Mouse (Mus musculus): ENCODE data around the gene Afmid.
"Not testable (repeated sequence)": the region's sequence is repeated elsewhere in the genome, so short reads cannot be mapped to it uniquely, and the experiment has no call there.

Gene Afmid

DNA sequence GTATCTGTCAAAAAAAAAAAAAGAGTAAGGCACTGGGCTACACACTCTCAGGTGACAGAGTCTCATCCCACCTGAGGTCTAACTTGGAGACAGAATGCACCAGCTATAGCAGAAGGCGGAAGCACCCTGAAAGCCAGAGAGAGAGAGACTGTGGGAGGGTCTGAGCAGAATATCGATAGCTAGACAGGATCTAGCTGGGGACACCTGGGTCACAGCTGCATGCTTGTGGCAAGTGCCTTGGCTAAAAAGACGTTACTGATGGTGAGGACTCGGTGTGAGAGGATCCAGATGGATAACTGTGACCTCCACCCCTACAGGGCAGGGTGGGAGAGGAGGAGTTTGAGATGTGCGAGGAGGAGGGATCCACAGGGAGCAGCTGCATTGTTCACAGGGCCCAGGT lies 28.8 kb upstream of the Afmid start:
- DNase-seq, result no peak

DNA sequence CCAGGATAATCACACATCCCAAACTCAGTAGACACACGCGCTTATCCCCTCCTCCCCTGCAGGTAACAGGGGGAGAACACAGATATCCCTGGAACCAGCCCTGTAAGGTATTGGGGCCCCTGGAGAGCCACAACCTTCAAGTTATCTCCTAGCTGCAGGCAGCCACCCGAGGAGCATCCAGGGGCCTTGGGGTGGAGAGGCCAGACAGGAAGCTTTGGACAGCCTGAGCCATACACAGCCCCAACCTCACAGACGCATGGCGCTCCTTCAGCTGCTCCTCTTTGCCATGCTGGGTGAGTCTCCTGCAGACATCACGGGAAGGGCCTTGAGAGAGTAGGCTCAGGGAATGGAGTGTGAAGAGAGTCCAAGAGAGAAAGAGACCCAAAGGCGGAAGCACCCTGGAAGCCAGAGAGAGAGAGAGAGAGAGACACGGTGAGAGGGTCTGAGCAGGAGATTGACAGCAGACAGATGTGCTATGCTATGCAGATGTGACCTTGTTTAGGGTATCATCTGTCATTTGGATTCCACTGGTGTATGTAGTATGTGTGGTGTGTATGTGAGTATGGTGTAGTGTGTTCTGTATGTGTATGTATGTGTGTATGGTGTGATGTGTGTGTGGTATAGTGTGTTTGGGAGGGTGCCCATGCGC lies 28.1 kb upstream of the Afmid start, which contains the start of gene 6030468B19Rik:
TSS of gene 6030468B19Rik (plus strand) at position 150 of the 649 bp plus-strand sequence.
- DNase-seq, result no peak

DNA sequence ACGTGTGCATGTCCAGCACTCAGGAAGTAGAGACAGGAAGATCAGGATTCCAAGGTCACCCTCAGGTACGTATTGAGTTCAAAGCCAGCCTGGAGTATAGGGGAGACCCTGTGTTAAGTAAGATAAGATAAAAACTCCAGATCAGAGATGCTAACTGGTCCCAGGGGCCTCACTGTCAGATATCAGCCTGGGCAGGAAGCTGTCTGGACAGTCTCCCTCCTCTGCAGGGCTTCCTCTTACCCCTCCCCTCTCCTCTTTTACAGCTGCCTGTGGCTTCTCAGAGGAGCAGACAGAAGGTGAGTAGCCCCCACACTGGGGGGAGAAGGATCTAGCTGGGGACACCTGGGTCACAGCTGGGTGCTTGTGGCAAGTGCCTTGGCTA lies 27.6 kb upstream of the Afmid start:
- peak; percentile 24 for DNase-seq

DNA sequence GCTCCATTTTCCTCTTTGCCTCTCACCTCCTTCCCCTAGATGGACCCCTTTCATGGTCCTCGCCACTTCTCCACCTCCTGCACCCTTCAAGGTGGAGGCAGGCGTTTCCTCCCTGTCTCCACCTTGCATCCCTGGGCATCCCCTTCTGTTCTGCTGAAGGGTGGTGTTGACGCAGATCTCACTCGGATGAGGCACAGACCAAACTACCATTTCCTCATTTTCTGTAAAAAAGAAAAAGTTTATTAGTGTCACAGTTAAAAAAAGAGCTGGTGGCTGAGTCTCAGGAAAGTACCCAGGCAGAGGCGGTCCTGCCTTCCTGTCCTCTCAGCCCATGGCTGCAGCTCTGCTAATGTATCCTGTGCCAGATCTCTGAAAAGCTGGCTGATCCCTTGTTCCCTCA lies 26.6 kb upstream of the Afmid start:
- DNase-seq, result peak; percentile 35

DNA sequence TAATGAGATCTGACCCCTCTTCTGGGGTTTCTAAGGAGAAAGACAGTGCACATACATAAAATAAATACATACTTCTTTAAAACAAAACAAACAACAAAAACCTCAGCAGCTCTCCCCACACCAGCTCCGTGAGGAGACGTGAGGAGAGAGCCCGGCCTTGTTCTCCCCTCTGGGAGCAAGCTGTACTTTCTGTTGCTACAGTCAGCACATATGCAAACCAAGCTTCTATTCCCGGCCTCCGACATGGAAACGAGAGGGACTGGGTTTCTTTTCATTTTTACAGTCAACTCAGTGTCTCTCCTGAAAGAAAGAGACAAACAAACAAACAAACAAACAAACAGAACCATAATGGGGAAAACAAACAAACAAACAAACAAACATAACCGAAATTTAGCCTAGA lies 25.7 kb upstream of the Afmid start:
- DNase-seq, result no peak

DNA sequence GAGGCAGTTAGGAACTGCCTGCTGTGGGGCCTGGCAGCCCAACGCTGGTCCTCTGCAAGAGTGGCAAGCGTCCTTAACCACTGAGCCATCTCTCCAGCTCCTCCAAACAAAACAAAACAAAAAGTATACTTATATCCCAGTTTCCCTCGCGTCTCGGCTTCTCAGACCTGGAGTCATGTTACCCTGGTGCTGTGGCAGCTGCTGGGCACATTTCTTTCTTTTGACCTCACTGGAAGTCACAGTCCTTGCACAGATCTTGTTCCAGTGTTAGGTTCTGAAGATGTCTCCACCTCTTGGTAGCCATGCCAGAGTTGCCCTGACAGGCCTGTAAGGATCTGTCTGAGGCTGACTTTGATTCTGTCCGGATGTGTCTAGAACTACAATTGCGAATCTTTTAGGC lies 24.1 kb upstream of the Afmid start:
- no peak for DNase-seq

DNA sequence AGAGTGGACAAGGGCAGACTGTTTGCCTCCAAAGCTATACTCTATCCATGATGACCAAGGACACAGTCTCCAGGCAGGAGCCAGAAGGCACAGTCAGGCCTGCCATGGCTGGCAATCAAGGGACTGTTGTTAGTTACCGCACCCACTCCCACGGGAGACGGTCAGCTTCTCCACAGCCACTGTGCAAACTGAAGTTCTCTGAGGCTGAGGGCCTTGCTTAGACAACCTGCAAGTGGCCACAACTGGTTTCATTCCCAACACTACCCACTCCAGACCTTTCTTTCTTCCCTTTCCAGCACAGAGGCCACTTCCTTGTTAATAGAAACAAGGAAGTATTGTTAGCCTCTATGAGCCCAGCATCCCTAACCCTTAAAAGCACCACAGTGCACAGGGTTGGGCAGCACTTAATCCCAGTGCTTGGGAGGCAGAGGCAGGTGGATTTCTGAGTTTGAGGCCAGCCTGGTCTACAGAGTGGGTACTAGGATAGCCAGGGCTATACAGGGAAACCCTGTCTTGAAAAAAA lies 22.5 kb upstream of the Afmid start:
- no peak for DNase-seq

DNA sequence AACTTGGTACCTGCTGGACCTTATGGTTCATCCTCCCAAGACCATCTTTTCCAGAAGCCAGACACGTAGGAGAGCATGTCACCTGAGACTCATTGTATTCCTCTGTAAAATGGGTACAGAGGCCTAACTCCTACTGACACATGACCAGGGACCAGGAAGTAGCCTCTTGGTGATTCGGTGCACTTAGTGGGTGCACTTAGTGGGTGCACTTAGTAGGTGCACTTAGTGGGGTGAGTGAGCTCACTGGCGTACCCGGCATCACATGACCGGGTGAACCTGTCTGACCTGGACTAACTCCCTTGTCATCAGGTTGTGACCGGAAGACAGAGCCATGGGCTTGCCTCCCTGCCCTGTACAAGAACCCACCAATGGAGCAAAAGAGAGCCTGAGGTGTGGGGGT lies 18.9 kb upstream of the Afmid start:
- DNase-seq, result no peak

DNA sequence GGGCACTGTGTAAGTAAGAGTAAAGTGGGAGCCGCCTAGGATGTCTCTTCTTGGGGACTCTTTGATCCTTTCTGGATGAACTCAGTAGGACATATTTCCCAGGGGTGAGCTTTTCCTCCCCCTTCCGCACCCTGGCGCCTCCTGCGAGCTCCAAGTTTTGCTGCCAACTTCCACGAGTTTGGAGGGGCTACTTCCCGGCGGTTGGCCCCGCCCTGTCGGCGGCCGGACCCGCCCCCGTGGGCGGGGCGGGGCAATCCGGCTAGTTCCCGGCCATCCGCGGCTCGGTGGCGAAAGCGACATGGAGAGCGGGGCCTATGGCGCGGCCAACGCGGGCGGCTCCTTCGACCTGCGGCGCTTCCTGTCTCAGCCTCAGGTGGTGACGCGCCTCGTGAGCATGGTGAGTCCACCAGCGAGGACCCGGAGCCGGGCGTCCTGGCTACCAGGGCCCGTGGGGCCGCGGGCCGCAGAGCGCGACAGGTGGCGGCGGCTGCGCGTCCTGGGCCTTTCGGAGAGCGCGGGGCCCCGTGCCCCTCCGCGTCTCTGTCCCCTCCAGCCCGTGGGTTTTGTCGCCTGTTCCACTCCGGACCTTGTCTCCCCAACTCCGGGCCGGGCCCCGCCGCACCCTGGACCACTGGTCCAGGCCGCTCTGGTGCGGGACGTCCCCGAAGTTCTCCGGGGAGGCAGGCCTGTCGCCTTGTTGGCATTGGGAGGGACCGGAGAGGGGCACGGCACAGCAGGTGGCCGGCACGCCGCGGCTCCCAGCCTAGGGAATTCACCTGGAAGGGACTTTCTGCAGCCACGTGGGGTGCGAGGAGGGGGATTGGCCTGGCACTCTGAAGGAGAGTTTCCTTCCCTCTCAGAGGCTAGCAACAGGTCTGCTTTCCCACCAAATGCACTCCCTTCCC lies 16.1 kb upstream of the Afmid start, which contains the start of the genes Gm20708 and Syngr2:
TSS of gene Gm20708 (plus strand) at position 262 of the 905 bp plus-strand sequence.
TSS of gene Syngr2 (plus strand) at position 262 of the 905 bp plus-strand sequence.
- peak; percentile 89 for DNase-seq

DNA sequence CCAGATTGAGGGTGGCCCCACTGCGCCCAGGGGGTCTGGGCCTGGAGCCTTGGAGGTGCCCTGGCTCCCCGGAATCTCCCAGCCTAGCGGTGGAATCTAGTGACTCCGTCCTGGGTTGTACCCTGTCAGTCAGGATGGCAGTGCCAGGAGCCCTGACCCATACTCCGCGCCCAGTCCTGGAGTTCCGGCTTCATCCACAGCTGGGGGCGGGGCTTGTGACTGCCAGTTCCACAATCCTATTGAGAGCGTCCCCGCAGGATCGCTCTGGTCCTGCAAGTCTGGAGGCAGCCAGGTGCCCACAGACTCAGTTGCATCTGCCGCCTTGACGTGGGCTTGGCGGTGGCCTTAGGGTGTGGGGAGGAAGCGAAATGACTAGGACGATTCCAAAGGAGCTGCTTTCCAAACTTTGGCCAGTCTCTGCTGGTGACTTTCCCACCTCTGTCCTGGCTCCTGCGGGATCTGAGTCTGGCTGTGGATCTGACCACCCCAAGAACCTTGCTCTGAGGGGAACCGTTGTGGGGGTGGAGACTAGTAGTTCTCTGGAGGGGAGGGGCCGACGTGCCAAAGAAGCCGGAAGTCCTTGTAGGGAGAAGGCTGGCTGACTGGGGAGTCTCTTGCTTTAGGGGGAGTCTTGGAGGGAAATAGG lies 15.2 kb upstream of the Afmid start:
- DNase-seq, result peak; percentile 94

DNA sequence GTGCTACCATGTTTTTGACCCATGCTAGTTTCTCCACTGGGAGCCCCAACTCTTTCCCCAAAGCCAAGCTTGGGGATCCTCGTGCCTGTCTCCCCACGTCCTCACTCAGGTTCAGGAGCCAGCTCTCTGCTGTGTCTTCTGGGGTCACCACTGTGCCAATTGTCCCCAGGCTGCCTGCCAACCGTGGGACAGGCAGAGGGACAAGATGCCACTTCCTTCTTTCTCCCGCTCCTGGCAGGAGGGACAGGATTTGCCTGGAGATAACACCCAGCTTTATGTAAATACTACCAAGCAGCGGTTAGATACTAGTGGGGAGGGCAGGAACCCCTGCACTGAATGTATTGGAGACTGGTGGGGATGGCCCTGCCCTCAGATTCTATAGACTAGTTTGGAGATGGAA lies 11.9 kb upstream of the Afmid start:
- DNase-seq, result no peak

DNA sequence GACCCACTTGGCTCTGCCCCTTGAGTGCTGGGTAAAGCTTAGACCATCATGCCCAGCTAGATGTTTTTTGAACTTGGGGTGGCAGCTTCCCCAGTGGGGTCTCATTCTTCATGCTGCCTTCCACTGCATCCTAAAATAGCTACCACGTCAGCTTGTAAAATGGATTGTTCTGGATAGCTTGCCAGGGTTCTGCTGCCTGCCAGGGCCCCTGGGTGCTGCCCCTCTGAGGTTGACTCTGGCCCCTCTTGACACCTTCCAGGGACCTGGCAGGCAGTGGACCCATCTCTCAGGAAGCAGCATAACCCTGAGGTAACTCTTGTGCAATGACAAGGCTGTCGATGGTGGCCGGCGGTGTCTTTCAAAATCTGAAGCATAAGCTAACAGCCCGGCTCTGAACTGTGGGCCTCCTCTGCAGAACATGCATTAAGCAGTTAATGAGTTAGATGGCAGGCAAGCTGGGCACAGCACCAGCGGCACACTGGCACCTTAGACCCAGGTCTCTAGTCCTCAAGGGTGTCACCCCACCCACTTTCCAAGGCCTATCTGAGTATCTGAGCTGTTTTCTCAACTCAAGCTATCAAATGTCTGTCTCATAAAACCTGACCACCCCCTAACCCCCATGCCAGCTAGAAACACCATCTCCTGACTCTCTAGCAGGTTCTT lies 10.9 kb upstream of the Afmid start:
- no peak for DNase-seq

DNA sequence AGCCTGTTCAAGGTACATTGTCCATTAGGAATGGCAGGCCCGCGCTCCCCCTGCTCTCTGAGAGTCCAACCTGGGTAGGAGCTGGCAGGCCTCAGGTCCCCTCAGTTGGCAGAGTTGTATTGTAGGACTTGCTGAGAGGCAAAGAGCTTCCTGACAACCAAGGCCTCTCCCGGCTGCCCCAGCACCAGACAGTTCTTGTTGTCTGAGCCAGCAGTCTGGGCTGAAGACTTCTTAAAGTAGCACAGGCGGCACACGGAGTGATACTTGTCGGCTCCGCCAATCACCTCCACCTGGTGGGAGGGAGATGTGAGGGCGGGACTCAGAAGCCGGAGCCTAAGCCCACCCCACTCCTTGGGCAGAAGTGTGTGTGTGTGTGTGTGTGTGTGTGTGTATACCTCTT lies 9.9 kb upstream of the Afmid start:
- not testable (repeated sequence) for DNase-seq

DNA sequence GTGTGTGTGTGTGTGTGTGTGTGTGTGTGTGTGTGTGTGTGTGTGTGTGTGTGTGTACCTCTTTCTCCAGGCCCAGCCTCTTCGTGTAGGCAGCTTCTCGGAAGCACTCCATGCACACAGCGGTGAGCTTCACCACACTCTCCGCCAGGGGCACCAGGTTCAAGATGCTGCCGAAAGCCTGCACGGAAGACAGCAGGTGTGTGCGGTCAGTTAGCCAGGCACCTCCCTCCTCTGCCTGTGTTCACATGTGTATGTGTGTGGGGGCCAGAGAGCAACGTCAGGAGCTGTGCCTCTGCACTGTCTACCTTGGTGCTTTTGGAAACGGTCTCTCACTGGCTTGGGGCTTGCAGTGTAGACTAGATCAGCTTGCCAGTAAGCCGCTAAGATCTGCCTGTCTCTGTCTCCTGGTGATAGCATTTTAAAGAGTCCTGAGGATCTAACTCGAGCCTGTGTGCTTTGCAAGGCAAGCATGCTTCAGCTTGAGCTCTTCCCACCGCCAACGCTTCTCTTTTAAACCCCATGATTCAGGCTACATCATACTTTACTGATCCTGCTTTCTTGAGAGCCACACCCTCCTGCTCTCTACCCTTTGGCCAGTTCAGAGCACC lies 9.2 kb upstream of the Afmid start:
- DNase-seq, result no peak

DNA sequence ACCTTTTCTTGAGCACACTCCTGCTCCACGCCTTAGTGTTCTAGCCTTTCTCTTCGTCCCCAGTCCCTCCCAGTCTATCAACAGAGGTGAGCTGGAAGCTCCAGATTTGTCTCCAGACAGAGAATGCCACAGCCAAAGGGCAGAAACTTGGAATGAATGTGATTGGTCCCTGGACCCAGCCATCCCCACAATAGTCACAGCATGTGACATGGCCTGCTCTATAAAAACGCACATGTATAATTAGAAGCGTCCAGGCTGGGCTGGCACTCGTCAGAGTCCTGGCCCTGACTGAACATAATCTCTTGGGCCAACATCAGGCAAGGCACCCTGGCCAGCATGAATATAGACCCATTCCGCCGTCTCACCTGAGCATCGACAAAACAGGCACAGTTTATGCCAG lies 6.6 kb upstream of the Afmid start:
- no peak for DNase-seq

DNA sequence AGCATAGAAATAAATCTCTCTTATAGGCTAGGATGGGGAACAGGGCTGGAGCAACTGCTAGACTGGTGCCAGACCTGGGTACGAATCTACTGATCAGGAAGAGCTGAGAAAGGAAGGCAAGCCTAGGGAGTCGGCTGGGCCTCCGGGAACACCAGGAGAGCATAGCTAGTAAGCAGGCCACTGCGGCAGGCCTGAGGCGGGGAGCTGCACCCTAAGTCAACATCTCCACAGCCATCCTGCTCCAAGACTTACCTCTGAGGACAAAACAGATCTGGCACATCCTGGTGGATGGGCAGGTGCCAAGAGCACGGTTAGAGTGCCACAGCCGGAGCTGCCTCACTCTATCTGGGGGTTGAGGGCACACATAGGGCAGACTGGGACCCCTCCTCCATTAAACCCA lies 5.6 kb upstream of the Afmid start:
- DNase-seq, result no peak

DNA sequence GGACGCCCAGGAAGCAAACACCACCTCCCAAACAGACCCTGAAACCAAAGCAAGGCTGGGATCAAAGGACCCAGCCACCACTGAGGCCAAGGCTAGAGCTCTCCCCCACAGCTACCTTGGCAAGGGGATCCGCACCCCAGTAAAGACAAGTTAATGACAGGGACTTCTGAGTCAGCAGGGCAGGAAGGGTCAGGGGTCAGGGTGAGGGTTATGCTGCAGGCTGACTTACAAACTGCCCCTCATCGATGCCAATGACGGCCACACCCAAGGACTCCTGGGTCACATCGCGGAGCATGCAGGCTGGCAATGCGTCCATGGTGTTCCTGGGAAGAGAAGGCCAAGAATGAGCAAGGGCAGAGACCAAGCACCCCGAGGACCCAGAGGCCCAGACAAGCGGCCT lies 3.9 kb upstream of the Afmid start:
- no peak for DNase-seq

DNA sequence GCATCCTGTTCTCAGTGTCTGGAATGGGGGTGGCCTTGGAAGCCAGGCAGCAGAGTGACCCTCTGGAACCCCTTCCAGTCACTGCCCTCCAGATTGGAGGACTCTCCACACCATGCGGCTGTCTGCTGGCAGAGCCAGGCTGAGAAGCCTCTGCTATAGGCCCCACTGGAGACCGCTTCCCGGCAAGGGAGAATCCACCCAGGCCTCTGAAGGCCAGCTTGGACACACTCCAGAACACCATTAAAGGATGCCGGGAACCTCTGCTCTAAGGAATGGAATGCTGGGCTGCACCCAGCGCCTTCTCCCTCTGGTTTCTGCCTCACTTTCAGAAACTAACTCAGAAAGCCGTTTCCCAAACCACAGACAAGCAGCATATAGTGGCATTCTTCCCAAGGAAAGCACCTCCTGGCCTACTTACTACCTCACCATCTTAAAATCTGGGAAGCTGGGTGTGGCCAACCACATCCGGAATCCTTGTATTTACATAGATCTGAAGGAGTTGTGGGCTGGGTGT lies 2.9 kb upstream of the Afmid start:
- DNase-seq, result peak; percentile 62

DNA sequence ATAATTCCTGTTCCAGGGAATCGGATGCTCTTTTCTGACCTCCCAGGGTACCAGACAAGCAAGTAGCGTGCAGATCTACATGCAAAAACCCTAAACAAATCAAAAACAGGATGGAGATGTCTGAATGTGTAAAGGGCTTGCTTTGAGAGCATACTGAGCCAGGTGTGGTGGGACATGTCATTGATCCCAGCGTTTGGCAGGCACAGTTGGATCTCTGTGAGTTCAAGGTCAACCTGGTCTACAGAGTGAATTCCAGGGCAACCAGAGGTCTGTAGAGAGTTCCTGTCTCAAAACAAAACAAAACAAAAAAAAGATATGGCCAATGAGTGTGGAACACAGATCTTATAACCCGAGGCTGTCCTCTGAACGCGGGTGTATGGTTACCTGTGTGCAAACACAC lies 2.3 kb upstream of the Afmid start:
- DNase-seq, result no peak

DNA sequence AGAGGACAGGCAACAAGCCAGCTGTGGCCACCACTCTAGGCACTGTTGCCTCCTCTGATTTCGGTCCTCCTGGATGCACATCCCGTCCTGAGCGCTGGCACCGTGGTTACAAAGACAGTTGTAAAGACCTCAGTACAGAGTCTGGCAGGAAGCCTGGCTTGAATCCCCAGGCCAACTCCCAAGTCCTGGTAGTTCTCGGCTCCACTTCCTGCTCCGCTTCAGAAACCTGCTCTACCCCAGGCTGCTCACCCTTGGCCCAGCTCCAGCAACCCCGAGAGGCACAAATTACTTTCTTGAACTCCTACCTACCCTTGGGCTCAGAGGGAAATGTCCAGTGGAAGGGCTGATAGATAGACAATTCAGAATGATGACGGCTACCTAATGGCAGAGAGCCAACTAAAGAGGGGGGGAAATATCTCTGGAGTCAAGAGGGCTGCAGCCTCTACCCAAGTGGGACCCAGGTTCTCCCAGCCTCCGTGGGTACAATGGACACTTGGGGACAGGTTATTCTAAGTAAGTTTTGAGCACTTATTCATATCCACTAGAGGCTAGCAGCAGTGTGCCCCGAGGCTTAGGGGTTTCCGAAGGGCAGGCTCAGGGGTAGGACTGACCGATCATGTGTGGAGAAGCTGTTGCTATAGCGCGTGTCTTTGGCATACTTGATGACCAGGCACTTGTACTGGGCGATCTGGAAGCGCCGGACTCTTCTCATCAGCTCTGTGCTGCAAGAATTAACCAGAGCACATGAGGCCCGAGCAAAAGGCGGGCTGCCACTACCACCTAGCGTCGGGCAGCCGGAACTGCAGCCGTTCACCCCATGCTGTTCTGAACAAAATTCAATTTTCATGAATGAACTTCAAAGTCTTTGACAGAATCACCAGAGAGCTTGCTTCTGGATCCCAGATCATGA lies 1.4 kb upstream of the Afmid start:
- DNase-seq, result peak; percentile 90

DNA sequence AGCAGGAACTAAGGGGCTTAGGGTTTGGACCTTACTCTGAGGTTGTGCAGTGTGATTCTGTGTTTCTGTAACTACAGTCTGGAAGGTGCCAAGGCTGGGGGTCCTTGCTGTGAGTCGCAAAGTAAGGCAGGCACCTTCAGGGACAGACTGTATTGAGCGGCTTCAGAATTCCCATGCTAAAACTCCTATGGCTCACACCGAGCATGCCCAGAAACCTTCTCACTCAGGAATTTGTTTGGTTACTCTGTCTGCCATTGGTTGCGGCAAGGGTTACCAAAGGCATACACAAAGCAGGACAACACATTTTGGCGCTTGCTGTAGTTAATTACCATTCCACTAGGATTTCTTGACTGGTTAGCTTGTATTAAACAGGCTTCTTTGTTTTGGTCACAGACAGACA lies 440 bp downstream of the Afmid start:
- peak; percentile 51 for DNase-seq
